Mouse (Mus musculus) embryonic facial prominence, embryonic 14.5 days (tissue): Measurements from ENCODE around the gene Chtf18. TPM values are rescaled to one million over a fixed set of nuclear protein-coding genes. Genes with fewer than 3 reads are reported as not detected.

Experiments
- ATAC-seq: fragments of 200-750 bp; cut with Nextera tagmentation; 2 replicates; pipeline ENCODE4 v1.8.0; 2017; ENCODE audit warnings: low read depth, moderate number of reproducible peaks, moderate TSS enrichment
- DNase-seq: peaks from one replicate; pipeline ENCODE4 v3.0.0-alpha.2; 2015; ENCODE audit warnings: low spot score
- H3K27ac ChIP-seq: fragments of 300-500 bp; sonication (generic); replicated peaks from 2 replicates; pipeline ENCODE4 v1.5.1; 2014; ENCODE audit warnings: low read depth, mild to moderate bottlenecking, low read length, moderate library complexity
- H3K27me3 ChIP-seq: fragments of 300-500 bp; sonication (generic); replicated peaks from 2 replicates; pipeline ENCODE4 v1.6.1; 2014; ENCODE audit warnings: low read length; ENCODE audit not compliant: control insufficient read depth, insufficient read depth
- H3K36me3 ChIP-seq: fragments of 300-500 bp; sonication (generic); 2 replicates; pipeline ENCODE4 v1.6.1; 2014; ENCODE audit warnings: low read length, mixed read lengths; ENCODE audit not compliant: control insufficient read depth, insufficient read depth
- H3K4me1 ChIP-seq: fragments of 300-500 bp; sonication (generic); 2 replicates; pipeline ENCODE4 v1.6.1; 2014; ENCODE audit warnings: antibody characterized with exemption, low read length; ENCODE audit not compliant: control insufficient read depth, insufficient read depth
- H3K4me2 ChIP-seq: fragments of 300-500 bp; sonication (generic); 2 replicates; pipeline ENCODE4 v1.6.1; 2014; ENCODE audit warnings: low read depth, mild to moderate bottlenecking, low read length, moderate library complexity, mixed read lengths
- H3K4me3 ChIP-seq: fragments of 300-500 bp; sonication (generic); 2 replicates; pipeline ENCODE4 v1.5.1; 2014; ENCODE audit warnings: low read depth, mild to moderate bottlenecking, low read length
- H3K9ac ChIP-seq: fragments of 300-500 bp; sonication (generic); 2 replicates; pipeline ENCODE4 v1.6.1; 2014; ENCODE audit warnings: low read depth, mild to moderate bottlenecking, low read length, moderate library complexity, mixed read lengths
- H3K9me3 ChIP-seq: fragments of 300-500 bp; sonication (generic); 2 replicates; pipeline ENCODE4 v1.6.1; 2016; ENCODE audit warnings: low read length; ENCODE audit not compliant: control insufficient read depth
- WGBS: fragments of 180-500 bp; shearing (Covaris S2); extraction: QIAGEN DNeasy Blood & Tissue Kit; methylation state at CpG from one replicate; pipeline ENCODE4 v1.1.7; 2014; 5-methylcytosine and 5-hydroxymethylcytosine counted together
- polyA plus RNA-seq: library from polyadenylated mRNA; unstranded; fragments of >200 nt; fragmentation: Nextera tagmentation; extraction: Ambion mirVana; gene quantifications from 2 replicates; pipeline ENCODE4 v1.2.1, GENCODE M21; 2014

Chtf18 gene
- polyA plus RNA-seq, 1 experiment from 2014 or later: 12.9 TPM

GRCm38 (mm10) chr17:25709994-25710393 is 17.2 kb downstream of the Chtf18 start:
- DNase-seq: no peak
- H3K27me3 ChIP-seq: peaks cover 2% of the 10 kb centered on the region; the same call in 1 of the 2 replicates
- no peak overlapping the region for H3K9ac ChIP-seq
- no peaks in the 10 kb centered on the region for H3K4me1 ChIP-seq
- no peak overlapping the region for H3K27ac ChIP-seq
- H3K9me3 ChIP-seq: no peaks in the 10 kb centered on the region
- H3K4me3 ChIP-seq: no peak overlapping the region
- no peak for ATAC-seq
- H3K4me2 ChIP-seq: no peak overlapping the region
- no peaks in the 10 kb centered on the region for H3K36me3 ChIP-seq
- 88% methylated on average over 2 of the region's 2 CpGs for WGBS

GRCm38 (mm10) chr17:25700863-25701496 is 26.2 kb downstream of the Chtf18 start:
- Histone ChIP-seq H3K9ac (no peak overlapping the region), H3K27ac (no peak overlapping the region), H3K4me3 (no peak overlapping the region), H3K36me3 (no peaks in the 10 kb centered on the region), H3K9me3 (no peaks in the 10 kb centered on the region), H3K27me3 (no peaks in the 10 kb centered on the region), H3K4me1 (no peaks in the 10 kb centered on the region), H3K4me2 (no peak overlapping the region)
- no peak for DNase-seq
- WGBS: 58% methylated on average over 9 of the region's 9 CpGs
- no peak for ATAC-seq

GRCm38 (mm10) chr17:25698446-25698845 is 28.8 kb downstream of the Chtf18 start:
- Histone ChIP-seq H3K4me3 (no peak overlapping the region), H3K36me3 (no peaks in the 10 kb centered on the region), H3K4me2 (no peak overlapping the region), H3K27ac (no peak overlapping the region), H3K4me1 (no peaks in the 10 kb centered on the region), H3K9me3 (no peaks in the 10 kb centered on the region), H3K9ac (no peak overlapping the region), H3K27me3 (no peaks in the 10 kb centered on the region)
- WGBS: 14% methylated on average over 7 of the region's 7 CpGs
- ATAC-seq (peak; percentile 70; the same call in 1 of the 2 replicates), DNase-seq (peak; percentile 86)

DNA sequence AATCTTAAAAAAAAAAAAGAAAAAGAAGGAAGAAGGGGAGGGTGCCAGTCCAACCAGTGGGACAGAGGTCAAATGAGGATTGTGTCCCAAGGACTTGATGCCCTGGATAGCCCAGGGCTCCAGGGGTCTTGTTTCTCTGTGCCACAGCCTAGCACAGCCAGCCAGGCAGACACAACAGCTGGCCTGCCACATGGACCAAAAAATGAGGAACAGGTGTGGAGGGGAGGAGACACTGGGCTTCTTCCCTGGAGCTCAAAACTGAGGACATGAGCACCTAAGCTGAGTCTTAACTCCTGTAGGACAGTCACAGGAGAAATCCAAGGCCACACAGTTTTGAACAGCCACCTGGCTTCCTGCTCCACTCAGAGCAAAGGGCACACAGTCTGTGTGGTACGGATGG is 31.0 kb downstream of the Chtf18 start:
- 15% methylated on average over 1 of the region's 1 CpGs for WGBS
- Histone ChIP-seq H3K36me3 (no peaks in the 10 kb centered on the region), H3K27ac (no peak overlapping the region), H3K4me3 (no peak overlapping the region), H3K4me1 (no peaks in the 10 kb centered on the region), H3K27me3 (no peaks in the 10 kb centered on the region), H3K4me2 (no peak overlapping the region), H3K9ac (0 out of 2 replicates have a peak overlapping the region, but pooled peaks have one; percentile 1), H3K9me3 (no peaks in the 10 kb centered on the region)
- no peak for ATAC-seq
- DNase-seq: peak; percentile 44

DNA sequence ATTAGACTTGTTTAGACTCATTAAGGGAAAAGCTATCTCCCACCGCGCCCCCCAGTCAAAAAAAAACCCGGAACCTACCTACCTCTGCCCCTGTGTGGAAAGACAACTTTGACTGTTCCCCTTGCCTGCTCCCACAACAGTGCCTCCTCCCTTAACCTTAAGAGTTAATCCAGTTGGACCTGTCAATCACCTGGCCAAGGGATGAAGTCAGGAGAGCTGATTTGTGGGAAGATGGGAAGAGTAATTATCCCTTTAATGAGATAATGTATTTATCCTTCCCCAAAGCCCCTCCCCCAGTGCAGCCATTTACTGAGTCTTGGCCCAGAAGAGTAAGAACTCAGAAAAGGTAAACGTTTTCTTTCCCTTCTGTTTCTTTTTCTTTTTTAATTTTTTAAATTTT is 38.3 kb downstream of the Chtf18 start:
- H3K4me1 ChIP-seq: peaks cover 3% of the 10 kb centered on the region; the same call in 1 of the 2 replicates
- no peaks in the 10 kb centered on the region for H3K36me3 ChIP-seq
- ATAC-seq: no peak
- no peak overlapping the region for H3K27ac ChIP-seq
- no peak overlapping the region for H3K9ac ChIP-seq
- no peak overlapping the region for H3K4me2 ChIP-seq
- H3K27me3 ChIP-seq: no peaks in the 10 kb centered on the region
- no peak for DNase-seq
- no peaks in the 10 kb centered on the region for H3K9me3 ChIP-seq
- 65% methylated on average over 4 of the region's 4 CpGs for WGBS
- H3K4me3 ChIP-seq: no peak overlapping the region

DNA sequence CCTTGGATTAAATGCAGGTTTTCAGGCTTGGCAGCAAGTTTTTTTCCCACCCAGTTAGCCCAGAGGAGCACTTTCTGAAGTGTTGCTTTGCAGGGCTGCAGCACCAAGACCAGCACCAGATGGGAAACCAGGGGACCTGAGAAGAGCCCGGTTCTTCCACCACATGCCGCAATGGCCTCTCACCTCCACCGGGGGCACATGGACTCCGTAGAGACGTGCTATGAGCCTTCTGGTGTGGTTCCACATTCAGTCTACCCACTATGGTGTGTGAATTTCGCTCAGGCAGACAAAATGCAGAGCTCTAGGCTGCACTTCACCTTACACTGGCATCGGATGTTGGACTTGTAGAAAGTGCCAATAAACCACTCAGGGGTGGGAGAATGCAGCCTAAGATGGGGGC is 40.9 kb downstream of the Chtf18 start:
- H3K36me3 ChIP-seq: no peaks in the 10 kb centered on the region
- H3K27me3 ChIP-seq: no peaks in the 10 kb centered on the region
- no peak overlapping the region for H3K27ac ChIP-seq
- peaks cover 3% of the 10 kb centered on the region; the same call in 1 of the 2 replicates for H3K4me1 ChIP-seq
- H3K4me2 ChIP-seq: no peak overlapping the region
- H3K4me3 ChIP-seq: no peak overlapping the region
- ATAC-seq: no peak
- H3K9me3 ChIP-seq: no peaks in the 10 kb centered on the region
- no peak for DNase-seq
- WGBS: 50% methylated on average over 7 of the region's 7 CpGs
- no peak overlapping the region for H3K9ac ChIP-seq

GRCm38 (mm10) chr17:25681636-25682035 is 45.6 kb downstream of the Chtf18 start:
- WGBS: 62% methylated on average over 4 of the region's 4 CpGs
- no peak overlapping the region for H3K9ac ChIP-seq
- H3K27me3 ChIP-seq: no peaks in the 10 kb centered on the region
- no peak for DNase-seq
- H3K9me3 ChIP-seq: no peaks in the 10 kb centered on the region
- ATAC-seq: no peak
- no peak overlapping the region for H3K27ac ChIP-seq
- no peaks in the 10 kb centered on the region for H3K36me3 ChIP-seq
- H3K4me1 ChIP-seq: no peaks in the 10 kb centered on the region
- H3K4me2 ChIP-seq: no peak overlapping the region
- no peak overlapping the region for H3K4me3 ChIP-seq

GRCm38 (mm10) chr17:25679818-25680217 is 47.4 kb downstream of the Chtf18 start:
- no peak for ATAC-seq
- Histone ChIP-seq H3K4me1 (no peaks in the 10 kb centered on the region), H3K27ac (no peak overlapping the region), H3K4me3 (no peak overlapping the region), H3K4me2 (no peak overlapping the region), H3K36me3 (no peaks in the 10 kb centered on the region), H3K9ac (no peak overlapping the region), H3K9me3 (0 out of 2 replicates have a peak, but pooled peaks cover 5% of the 10 kb centered on the region), H3K27me3 (no peaks in the 10 kb centered on the region)
- no peak for DNase-seq
- WGBS: 21% methylated on average over 5 of the region's 5 CpGs

DNA sequence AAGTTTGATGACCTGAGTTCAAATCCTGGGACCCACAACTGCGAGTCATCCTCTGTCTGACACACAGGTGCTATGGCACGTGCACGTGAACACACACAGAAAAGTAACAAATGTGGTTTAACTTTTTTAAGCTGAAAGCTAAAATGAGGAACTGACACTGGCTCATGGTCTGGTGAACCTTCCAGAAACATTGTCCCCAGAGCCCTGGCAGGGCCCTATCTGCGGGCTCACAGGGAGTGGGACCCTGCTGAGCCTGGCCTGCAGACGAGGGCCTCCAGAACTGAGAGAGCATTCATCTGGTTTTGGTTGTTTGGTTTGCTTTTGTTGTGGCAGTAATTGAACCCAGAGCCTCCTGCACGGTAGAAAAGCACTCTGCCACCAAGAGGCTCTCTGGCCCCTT is 49.2 kb downstream of the Chtf18 start:
- 55% methylated on average over 6 of the region's 6 CpGs for WGBS
- H3K36me3 ChIP-seq: no peaks in the 10 kb centered on the region
- peak overlapping the region; percentile 23; the same call in 1 of the 2 replicates for H3K27ac ChIP-seq
- H3K4me1 ChIP-seq: no peaks in the 10 kb centered on the region
- no peak overlapping the region for H3K9ac ChIP-seq
- H3K27me3 ChIP-seq: no peaks in the 10 kb centered on the region
- H3K9me3 ChIP-seq: 0 out of 2 replicates have a peak, but pooled peaks cover 5% of the 10 kb centered on the region
- DNase-seq: no peak
- H3K4me2 ChIP-seq: no peak overlapping the region
- no peak overlapping the region for H3K4me3 ChIP-seq
- no peak for ATAC-seq
